In genomic region chr15:12149501-12149900, GRCm38 (mm10) we compare ENCODE assay signal across 21 mouse cellular contexts. TPM values are rescaled to one million over a fixed set of nuclear protein-coding genes. Genes with fewer than 3 reads are reported as not detected.
DNase-seq lines count a peak whose midpoint lies in the region; ATAC-seq and TF ChIP-seq lines count a peak whose summit lies in the region.
"Had no signal": no experiment of that assay in that cellular context is flagged by ENCODE, and none has a peak within 500 bp of the region (broad histone marks: within the 10 kb centered on the region; RNA-seq: fewer than 3 reads in every experiment).

No protein-coding gene starts in this region.

- WGBS in forebrain, embryonic 15.5 days: 90% methylated on average over 6 of the region's 6 CpGs
- WGBS in midbrain, postnatal 0 days: 95% methylated on average over 6 of the region's 6 CpGs

- H3K4me2 ChIP-seq in forebrain, embryonic 15.5 days (replicated peaks): no peak overlapping the region
- H3K4me2 ChIP-seq in midbrain, postnatal 0 days (ENCODE audit: low read depth, low read length, poor library complexity, severe bottlenecking): no peak overlapping the region
- H3K4me2 ChIP-seq: heart, embryonic 11.5 days; hindbrain, embryonic 14.5 days; liver, embryonic 11.5 days; neural tube, embryonic 12.5 days had no signal

- no peaks in the 10 kb centered on the region for H3K9me3 ChIP-seq in forebrain, embryonic 15.5 days
- no peaks in the 10 kb centered on the region for H3K9me3 ChIP-seq in midbrain, postnatal 0 days (ENCODE audit: low read length)
- H3K9me3 ChIP-seq: G1E; neural tube, embryonic 12.5 days had no signal

- H3K4me3 ChIP-seq in forebrain, embryonic 15.5 days: no peak overlapping the region
- no peak overlapping the region for H3K4me3 ChIP-seq in midbrain, postnatal 0 days (ENCODE audit: low read depth, low read length)
- H3K4me3 ChIP-seq: erythroblast, embryonic 14.5 days; neural tube, embryonic 12.5 days had no signal

- no peak for TF ChIP-seq CTCF in midbrain, postnatal 0 days (IDR thresholded peaks at IDR 0.05)

- DNase-seq in left cerebral cortex, adult 11 months (ENCODE audit: low spot score): peak; percentile 24
- DNase-seq in left cerebral cortex, postnatal 10 days (ENCODE audit: extremely low spot score in 1 of 2, low spot score in 2 of 2): no peak
- DNase-seq in layer of hippocampus, adult 8-10 months (ENCODE audit: low spot score in 2 of 2): peak; percentile 49 to 56
- peak; percentile 36 to 38 for DNase-seq in left cerebral cortex, postnatal 36 days (ENCODE audit: low spot score in 2 of 2)
- DNase-seq in midbrain, postnatal 0 days (ENCODE audit: low spot score): no peak
- DNase-seq: adrenal gland, adult 2 months; cerebellum, adult 2 months; heart, postnatal 14 days; lung, adult 2 months; lung, postnatal 36 days had no signal

- H3K36me3 ChIP-seq in forebrain, embryonic 15.5 days: peaks cover 58% of the 10 kb centered on the region
- H3K36me3 ChIP-seq in midbrain, postnatal 0 days (ENCODE audit: insufficient read depth, low read length): peaks cover 42% of the 10 kb centered on the region

- H3K4me1 ChIP-seq in forebrain, embryonic 15.5 days: no peaks in the 10 kb centered on the region
- H3K4me1 ChIP-seq in midbrain, postnatal 0 days (ENCODE audit: insufficient read depth, low read length): no peaks in the 10 kb centered on the region
- H3K4me1 ChIP-seq: neural tube, embryonic 12.5 days had no signal

- no peaks in the 10 kb centered on the region for H3K27me3 ChIP-seq in forebrain, embryonic 15.5 days
- no peaks in the 10 kb centered on the region for H3K27me3 ChIP-seq in midbrain, postnatal 0 days (ENCODE audit: insufficient read depth, low read length)
- H3K27me3 ChIP-seq: neural tube, embryonic 12.5 days had no signal

- intact Hi-C loops in left cerebral cortex, postnatal 10 days (cut with DNase I): no loop called here
- intact Hi-C loops in left cerebral cortex, postnatal 36 days (cut with DNase I): no loop called here

- H3K9ac ChIP-seq in forebrain, embryonic 15.5 days (replicated peaks): no peak overlapping the region
- H3K9ac ChIP-seq in midbrain, postnatal 0 days (replicated peaks; ENCODE audit: low read length, poor library complexity, severe bottlenecking): no peak overlapping the region
- H3K9ac ChIP-seq: hindbrain, embryonic 14.5 days; neural tube, embryonic 12.5 days had no signal

- peak; percentile 63 for ATAC-seq in CD4-positive, CD25-positive, alpha-beta regulatory T cell, adult 4 months
- ATAC-seq in forebrain, embryonic 15.5 days (replicated peaks): no peak
- ATAC-seq in midbrain, postnatal 0 days (ENCODE audit: low FRiP score): no peak
- ATAC-seq: forebrain, embryonic 14.5 days; intestine, postnatal 0 days had no signal

- no peak overlapping the region for H3K27ac ChIP-seq in forebrain, embryonic 15.5 days (replicated peaks)
- no peak overlapping the region for H3K27ac ChIP-seq in midbrain, postnatal 0 days (ENCODE audit: low read depth, low read length)
- H3K27ac ChIP-seq: hindbrain, embryonic 14.5 days; kidney, postnatal 0 days; neural tube, embryonic 12.5 days had no signal

RNA-seq across cellular contexts. Expression of gene Zfr, which starts 31.9 kb away (rescaled TPM):
- 100 to 1,000 TPM; 289 to 298 TPM for total RNA-seq in left cerebral cortex, postnatal 10 days (2021)
- 100 to 1,000 TPM; 189 to 227 TPM for polyA plus RNA-seq in CD4-positive, CD25-positive, alpha-beta regulatory T cell, adult 4 months (2017; shearing (Covaris generic))
- total RNA-seq in layer of hippocampus, adult 8-10 months (2022): 100 to 1,000 TPM; 275 to 344 (median 299) TPM
- total RNA-seq in left cerebral cortex, postnatal 36 days (2021): 100 to 1,000 TPM; 331 to 349 TPM
- 124 and 125 TPM in 2 replicates for polyA plus RNA-seq in forebrain, embryonic 15.5 days (2015; fragmentation: Nextera tagmentation; extraction: Ambion mirVana)
- total RNA-seq in midbrain, postnatal 0 days (2014; rRNA removed): 245 and 300 TPM in 2 replicates
- polyA plus RNA-seq in midbrain, postnatal 0 days (2015; fragmentation: Nextera tagmentation; extraction: Ambion mirVana): 198 and 212 TPM in 2 replicates

RNA-seq across cellular contexts. Expression of gene Mtmr12, which starts 55.3 kb away (rescaled TPM):
- total RNA-seq in left cerebral cortex, postnatal 10 days (2021): 10 to 100 TPM; 16.3 to 17.6 TPM
- 10 to 100 TPM; 20.1 to 22.6 TPM for polyA plus RNA-seq in CD4-positive, CD25-positive, alpha-beta regulatory T cell, adult 4 months (2017; shearing (Covaris generic))
- 10 to 100 TPM; 56.7 to 62.5 (median 59.0) TPM for total RNA-seq in layer of hippocampus, adult 8-10 months (2022)
- total RNA-seq in left cerebral cortex, postnatal 36 days (2021): 10 to 100 TPM; 41.4 to 47.3 TPM
- polyA plus RNA-seq in forebrain, embryonic 15.5 days (2015; fragmentation: Nextera tagmentation; extraction: Ambion mirVana): 10.7 and 11.2 TPM in 2 replicates
- 10.4 and 12.6 TPM in 2 replicates for total RNA-seq in midbrain, postnatal 0 days (2014; rRNA removed)
- polyA plus RNA-seq in midbrain, postnatal 0 days (2015; fragmentation: Nextera tagmentation; extraction: Ambion mirVana): 4.5 and 4.8 TPM in 2 replicates

Comparison
In these comparisons a context has a peak if more than half of its experiments do, and no peak if none do; other contexts are left out.
1. DNase-seq: peak in left cerebral cortex, adult 11 months (single experiment), layer of hippocampus, adult 8-10 months (2 of 2) and left cerebral cortex, postnatal 36 days (2 of 2); none in left cerebral cortex, postnatal 10 days (0 of 2) and midbrain, postnatal 0 days (single experiment).